Mouse (Mus musculus) midbrain, postnatal 0 days (tissue): ENCODE measurements at regions not wholly inside any gene's neighbourhood (a gene's known extent, or its start where the extent isn't known, plus 50 kb on each side); places are given as distances from the start of the nearest gene placed in this dataset.

ENCODE experiments used
- ATAC-seq: fragments of 200-750 bp; cut with Nextera tagmentation; 2 replicates; pipeline ENCODE4 v1.8.0; 2017; ENCODE audit warnings: moderate number of reproducible peaks, mild to moderate bottlenecking, moderate TSS enrichment, moderate library complexity; ENCODE audit not compliant: low FRiP score
- DNase-seq: peaks from one replicate; pipeline ENCODE4 v3.0.0-alpha.2; 2015; ENCODE audit warnings: low spot score
- H3K27ac ChIP-seq: fragments of 300-500 bp; sonication (generic); 2 replicates; pipeline ENCODE4 v1.5.1; 2014; ENCODE audit warnings: low read depth, mild to moderate bottlenecking, low read length, mixed read lengths
- H3K27me3 ChIP-seq: fragments of 300-500 bp; sonication (generic); 2 replicates; pipeline ENCODE4 v1.6.1; 2014; ENCODE audit warnings: low read length, control low read depth, mixed read lengths; ENCODE audit not compliant: insufficient read depth
- H3K36me3 ChIP-seq: fragments of 300-500 bp; sonication (generic); 2 replicates; pipeline ENCODE4 v1.6.1; 2014; ENCODE audit warnings: low read length, control low read depth, mixed read lengths; ENCODE audit not compliant: insufficient read depth
- H3K4me1 ChIP-seq: fragments of 300-500 bp; sonication (generic); 2 replicates; pipeline ENCODE4 v1.6.1; 2014; ENCODE audit warnings: mild to moderate bottlenecking, control low read depth, antibody characterized with exemption, low read length, mixed read lengths; ENCODE audit not compliant: insufficient read depth
- H3K4me2 ChIP-seq: fragments of 300-500 bp; sonication (generic); 2 replicates; pipeline ENCODE4 v1.6.1; 2014; ENCODE audit warnings: low read depth, mild to moderate bottlenecking, low read length, mixed read lengths; ENCODE audit not compliant: poor library complexity, severe bottlenecking
- H3K4me3 ChIP-seq: fragments of 300-500 bp; sonication (generic); 2 replicates; pipeline ENCODE4 v1.5.1; 2014; ENCODE audit warnings: low read depth, mild to moderate bottlenecking, low read length, moderate library complexity
- H3K9ac ChIP-seq: fragments of 300-500 bp; sonication (generic); replicated peaks from 2 replicates; pipeline ENCODE4 v1.6.1; 2014; ENCODE audit warnings: mild to moderate bottlenecking, low read length, moderate library complexity, mixed read lengths; ENCODE audit not compliant: poor library complexity, severe bottlenecking
- H3K9me3 ChIP-seq: fragments of 300-500 bp; sonication (generic); 2 replicates; pipeline ENCODE4 v1.6.1; 2016; ENCODE audit warnings: low read length, control low read depth
- CTCF ChIP-seq: IDR thresholded peaks from 2 replicates; pipeline ENCODE4 v1.5.1; 2016; ENCODE audit warnings: antibody characterized with exemption, mild to moderate bottlenecking
- WGBS: fragments of 180-500 bp; shearing (Covaris S2); extraction: QIAGEN DNeasy Blood & Tissue Kit; methylation state at CpG from one replicate; pipeline ENCODE4 v1.1.7; 2014; 5-methylcytosine and 5-hydroxymethylcytosine counted together

DNA sequence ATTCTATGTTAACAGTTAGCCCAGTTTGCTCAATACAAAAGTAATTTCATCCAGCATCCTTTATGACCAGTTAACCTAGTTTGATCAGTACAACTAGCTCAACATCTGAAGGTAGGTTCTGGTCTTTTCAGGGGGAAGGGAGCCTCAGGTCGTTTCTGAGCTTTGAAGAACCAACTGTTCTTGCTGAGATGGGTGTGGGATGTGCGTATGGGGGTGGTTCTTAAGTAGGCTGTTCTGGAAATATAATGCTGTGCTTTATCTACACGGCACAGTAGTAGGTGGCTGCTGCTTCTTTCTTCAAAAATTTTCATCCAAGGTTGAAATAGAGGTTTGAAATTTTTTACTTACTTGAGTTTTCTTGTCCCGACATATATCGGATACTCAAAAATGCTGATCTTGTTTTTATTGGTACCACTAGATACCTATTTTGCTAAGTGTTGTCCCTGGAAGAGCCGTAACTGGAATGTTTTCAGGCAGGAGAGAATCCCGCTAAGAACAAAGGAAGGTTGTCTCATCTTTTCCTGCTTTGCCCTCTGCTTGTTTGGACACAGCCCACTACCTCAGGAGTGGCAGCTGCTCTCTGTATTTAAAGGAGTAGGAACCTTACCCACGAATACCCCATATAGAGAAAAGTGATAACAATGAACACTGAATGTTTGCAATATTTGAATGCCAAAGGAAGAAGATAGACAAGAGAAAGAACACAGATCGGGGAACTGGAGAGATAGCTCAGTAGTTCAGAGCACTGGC, 275.5 kb downstream of the Cdh10 start:
- ATAC-seq, result no peak
- TF ChIP-seq CTCF, result no peak
- Histone ChIP-seq H3K9ac (no peak overlapping the region), H3K36me3 (no peaks in the 10 kb centered on the region), H3K4me1 (no peaks in the 10 kb centered on the region), H3K4me2 (no peak overlapping the region), H3K27ac (no peak overlapping the region), H3K9me3 (no peaks in the 10 kb centered on the region), H3K27me3 (no peaks in the 10 kb centered on the region), H3K4me3 (no peak overlapping the region)
- DNase-seq, result no peak
- 86% methylated on average over 9 of the region's 9 CpGs for WGBS

- Histone ChIP-seq H3K4me2 (no peak overlapping the region), H3K27ac (no peak overlapping the region), H3K9me3 (no peaks in the 10 kb centered on the region), H3K9ac (no peak overlapping the region), H3K27me3 (no peaks in the 10 kb centered on the region), H3K4me3 (no peak overlapping the region), H3K4me1 (no peaks in the 10 kb centered on the region), H3K36me3 (no peaks in the 10 kb centered on the region)
- DNase-seq, result peak; percentile 21
- TF ChIP-seq CTCF, result no peak
- 61% methylated on average over 1 of the region's 1 CpGs for WGBS
- ATAC-seq, result no peak
These were observed 296.2 kb downstream of the Cdh10 start for GRCm38 (mm10) chr15:19114951-19115350.

GRCm38 (mm10) chr15:19118995-19119394, 300.2 kb downstream of the Cdh10 start:
- Histone ChIP-seq H3K4me3 (no peak overlapping the region), H3K4me1 (no peaks in the 10 kb centered on the region), H3K27ac (no peak overlapping the region), H3K4me2 (no peak overlapping the region), H3K9me3 (no peaks in the 10 kb centered on the region), H3K9ac (no peak overlapping the region), H3K27me3 (no peaks in the 10 kb centered on the region), H3K36me3 (no peaks in the 10 kb centered on the region)
- ATAC-seq (no peak), DNase-seq (no peak)
- WGBS, result 78% methylated on average over 2 of the region's 2 CpGs
- TF ChIP-seq CTCF, result no peak

DNA sequence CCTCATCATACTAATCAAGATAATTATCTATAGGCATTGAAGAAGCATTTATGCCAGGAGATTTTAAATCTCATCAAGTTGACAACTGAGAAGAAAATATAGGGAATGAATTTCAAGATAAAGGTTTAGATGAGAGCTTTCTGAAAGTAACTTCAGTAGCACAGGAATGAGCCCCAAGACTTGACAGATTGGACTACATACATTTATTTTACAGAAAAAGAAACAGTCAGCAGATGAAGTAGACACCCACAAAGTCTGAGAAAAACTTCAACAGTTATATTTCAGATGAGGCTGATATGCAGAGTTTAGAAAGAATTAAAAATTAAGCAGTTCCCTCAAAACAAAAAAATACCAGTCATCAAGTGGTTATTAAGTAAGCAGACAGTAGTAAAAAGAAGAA, 308.7 kb downstream of the Cdh10 start:
- DNase-seq (no peak), ATAC-seq (no peak)
- H3K4me3 ChIP-seq, result no peak overlapping the region
- H3K27ac ChIP-seq, result no peak overlapping the region
- H3K27me3 ChIP-seq, result no peaks in the 10 kb centered on the region
- H3K4me1 ChIP-seq, result no peaks in the 10 kb centered on the region
- H3K9ac ChIP-seq, result no peak overlapping the region
- no peak for TF ChIP-seq CTCF
- no peak overlapping the region for H3K4me2 ChIP-seq
- no peaks in the 10 kb centered on the region for H3K36me3 ChIP-seq
- no peaks in the 10 kb centered on the region for H3K9me3 ChIP-seq

DNA sequence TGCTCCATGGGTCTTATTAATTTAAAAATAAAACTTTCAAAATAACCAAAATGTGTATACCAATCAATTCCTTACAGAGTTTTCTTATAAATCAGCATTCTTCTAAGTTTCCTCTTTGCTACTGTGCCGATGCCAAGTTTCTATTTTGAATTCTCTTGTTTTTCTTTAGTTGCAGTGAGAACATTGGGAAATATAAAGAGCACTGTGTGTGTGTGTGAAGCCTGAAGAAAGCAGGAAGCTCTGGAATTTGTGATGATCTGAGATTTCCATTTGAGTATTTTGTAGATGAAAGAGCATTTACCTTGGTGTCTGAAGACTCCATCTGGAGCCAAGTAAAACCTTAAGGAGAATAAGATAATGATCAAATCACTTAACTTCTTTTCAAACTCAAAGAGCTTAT, 310.6 kb downstream of the Cdh10 start:
- Histone ChIP-seq H3K27me3 (no peaks in the 10 kb centered on the region), H3K9me3 (no peaks in the 10 kb centered on the region), H3K36me3 (no peaks in the 10 kb centered on the region), H3K4me2 (no peak overlapping the region), H3K4me1 (no peaks in the 10 kb centered on the region), H3K9ac (no peak overlapping the region), H3K4me3 (no peak overlapping the region), H3K27ac (no peak overlapping the region)
- no peak for TF ChIP-seq CTCF
- 80% methylated on average over 1 of the region's 1 CpGs for WGBS
- ATAC-seq (no peak), DNase-seq (no peak)

DNA sequence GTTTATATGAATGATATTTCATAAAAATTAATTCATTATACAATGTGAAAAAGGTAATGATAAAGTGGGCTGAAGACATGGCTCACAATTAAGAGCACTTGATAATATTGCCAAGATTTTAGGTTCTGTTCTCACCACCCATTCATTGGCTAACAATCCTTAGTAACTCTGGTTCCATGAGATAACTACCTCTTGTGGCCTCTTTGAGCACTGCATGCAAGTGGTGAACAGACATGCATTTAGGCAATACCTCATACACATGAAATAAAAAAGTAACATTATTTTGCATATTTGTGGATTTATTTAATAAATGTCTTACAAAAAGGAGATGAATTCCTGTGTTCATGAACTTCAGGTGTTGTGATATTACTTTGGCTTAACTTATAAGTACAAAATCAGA, 334.9 kb downstream of the Cdh10 start:
- no peak overlapping the region for H3K9ac ChIP-seq
- H3K27me3 ChIP-seq, result no peaks in the 10 kb centered on the region
- no peak for TF ChIP-seq CTCF
- ATAC-seq (no peak), DNase-seq (no peak)
- H3K4me1 ChIP-seq, result no peaks in the 10 kb centered on the region
- H3K4me2 ChIP-seq, result no peak overlapping the region
- no peaks in the 10 kb centered on the region for H3K9me3 ChIP-seq
- H3K36me3 ChIP-seq, result no peaks in the 10 kb centered on the region
- no peak overlapping the region for H3K4me3 ChIP-seq
- H3K27ac ChIP-seq, result no peak overlapping the region
